Mouse (Mus musculus) liver, adult (tissue): ENCODE results near the gene Vgll4.

Experiments used
- GATA4 ChIP-seq: IDR thresholded peaks from 2 replicates; pipeline ENCODE4 v1.6.1; 2014; ENCODE audit warnings: mild to moderate bottlenecking, low read length; ENCODE audit not compliant: insufficient replicate concordance

Vgll4 gene

DNA sequence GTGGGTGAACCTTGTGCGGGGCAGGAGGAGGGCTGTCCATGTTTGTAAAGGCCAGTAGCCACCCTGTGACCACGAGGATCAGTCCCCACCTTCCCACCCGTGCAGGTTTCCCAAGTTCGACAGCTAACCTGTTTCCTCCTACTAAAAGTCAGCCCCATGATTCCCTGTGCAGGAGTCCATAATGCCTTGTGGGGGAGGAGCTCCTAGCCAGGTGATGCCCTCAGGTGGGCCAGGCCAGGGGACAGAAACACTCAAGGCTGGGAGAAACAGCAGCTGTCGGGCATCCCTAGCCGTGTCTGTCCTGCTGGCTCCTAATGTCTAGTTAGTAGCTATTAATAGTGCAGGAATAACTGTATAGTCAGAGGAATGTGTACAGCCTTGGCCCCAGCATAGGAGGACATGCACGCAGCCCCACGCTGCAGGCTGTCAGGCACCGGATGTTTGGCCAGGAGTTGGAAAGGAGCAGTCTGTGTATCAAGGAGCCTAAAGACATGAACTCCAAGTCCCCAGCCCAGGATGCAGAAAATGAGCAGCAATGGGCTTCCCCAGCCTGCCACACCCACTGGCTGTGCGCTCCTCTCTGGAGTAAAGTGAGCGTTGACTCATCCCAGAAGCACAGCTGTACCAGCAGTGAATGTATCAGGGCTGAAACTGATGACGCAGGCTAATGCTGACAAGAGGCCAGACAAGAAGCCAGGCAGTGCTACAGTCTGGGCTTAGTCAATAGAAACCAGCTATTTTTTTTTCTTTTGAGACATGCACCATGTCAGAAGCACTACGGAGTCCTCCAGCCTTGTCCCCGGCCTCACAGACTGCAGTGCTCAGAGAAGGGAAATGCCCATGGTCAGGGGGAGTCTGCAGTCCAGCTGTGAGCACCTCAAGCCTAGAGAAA lies 108.9 kb downstream of the Vgll4 start:
- TF ChIP-seq GATA4: no peak

DNA sequence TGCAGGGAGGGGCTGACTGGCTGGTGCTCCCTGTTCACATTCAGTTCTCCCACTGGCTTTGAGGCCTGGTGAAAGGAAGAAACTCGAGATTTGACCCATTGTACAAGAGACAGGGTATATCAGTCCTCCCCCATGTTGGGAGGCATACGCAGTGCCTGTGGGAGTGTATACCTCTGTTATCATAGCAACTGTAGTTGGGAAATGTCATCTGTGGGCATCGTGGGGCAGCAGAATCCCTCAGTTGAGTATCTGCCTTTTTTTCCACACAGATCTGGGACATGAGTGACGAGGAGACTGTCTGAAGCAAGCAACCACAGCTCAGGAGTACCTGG lies 111.1 kb downstream of the Vgll4 start:
- TF ChIP-seq GATA4: no peak

DNA sequence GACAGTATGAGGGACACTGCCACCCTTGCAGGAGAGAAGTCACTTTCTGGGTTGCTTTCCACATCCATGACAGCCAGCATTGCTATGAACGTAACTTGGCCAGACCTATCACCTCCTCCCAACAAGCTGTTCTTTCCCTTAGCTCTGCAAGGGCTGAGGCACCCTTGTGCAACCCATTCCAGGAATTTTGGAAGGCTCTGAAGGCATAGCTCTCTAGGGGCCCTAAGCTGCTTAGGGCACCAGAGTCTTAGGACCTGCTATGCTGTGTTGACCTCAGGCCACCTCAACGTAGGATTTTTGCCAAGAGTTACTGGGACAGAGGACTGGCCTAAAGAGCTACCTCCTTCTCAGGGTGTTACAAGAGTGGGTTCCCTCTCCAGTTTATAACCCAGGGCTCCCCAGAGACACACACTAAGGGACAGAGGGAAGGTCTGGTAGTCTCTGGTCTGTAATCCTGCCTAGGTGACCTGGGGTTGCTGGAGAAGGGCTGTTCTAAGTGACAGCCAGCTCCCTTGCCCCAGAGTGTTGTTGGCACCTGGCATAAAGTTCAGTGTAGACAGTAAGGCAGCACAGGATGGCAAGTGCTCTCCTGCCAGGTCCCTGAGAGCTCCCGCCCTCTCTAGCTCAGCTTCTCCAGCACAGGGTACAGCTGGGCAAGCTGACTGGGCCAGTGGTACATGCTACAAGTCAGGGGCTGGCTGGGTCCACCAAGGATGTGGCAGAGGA lies 111.6 kb downstream of the Vgll4 start:
- TF ChIP-seq GATA4: no peak

DNA sequence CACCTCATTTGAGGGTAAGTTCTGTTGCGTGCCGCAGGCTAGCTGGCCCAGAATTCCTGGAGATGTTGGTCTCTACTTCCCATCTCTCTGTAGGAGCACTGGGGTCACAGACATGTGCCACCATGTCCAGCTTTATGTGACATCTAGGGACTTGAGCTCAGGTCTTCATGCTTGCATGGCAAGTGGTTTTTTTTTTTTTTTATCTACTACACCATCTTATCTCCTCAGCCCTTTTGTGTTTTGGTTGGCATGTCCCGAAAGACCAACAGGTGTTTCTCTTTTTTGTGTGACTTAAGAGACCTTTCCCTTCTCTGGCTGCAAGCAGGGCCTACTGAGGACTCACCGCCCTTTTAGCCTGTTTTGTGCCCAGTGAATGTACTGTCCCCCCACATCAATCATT lies 113.3 kb downstream of the Vgll4 start:
- TF ChIP-seq GATA4: no peak

DNA sequence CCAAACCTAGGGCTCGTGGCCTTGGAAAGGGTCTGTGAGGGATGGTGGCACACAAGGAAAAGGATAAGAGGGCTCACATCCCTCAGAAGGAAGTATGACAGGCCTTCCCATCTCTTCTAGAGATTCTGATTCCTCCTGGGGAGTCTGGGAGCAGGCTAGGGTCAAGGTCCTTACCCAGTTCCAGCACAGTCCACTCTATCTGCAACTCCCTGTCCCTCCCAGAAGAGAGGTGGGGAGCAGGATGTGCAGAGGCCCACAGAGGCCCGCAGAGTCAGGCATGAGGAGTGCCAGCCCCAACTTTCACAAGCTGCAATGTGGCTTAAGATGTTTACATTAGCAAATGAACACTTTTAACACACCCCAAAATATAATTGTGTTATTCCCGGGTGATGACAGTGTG lies 114.2 kb downstream of the Vgll4 start:
- TF ChIP-seq GATA4: no peak

DNA sequence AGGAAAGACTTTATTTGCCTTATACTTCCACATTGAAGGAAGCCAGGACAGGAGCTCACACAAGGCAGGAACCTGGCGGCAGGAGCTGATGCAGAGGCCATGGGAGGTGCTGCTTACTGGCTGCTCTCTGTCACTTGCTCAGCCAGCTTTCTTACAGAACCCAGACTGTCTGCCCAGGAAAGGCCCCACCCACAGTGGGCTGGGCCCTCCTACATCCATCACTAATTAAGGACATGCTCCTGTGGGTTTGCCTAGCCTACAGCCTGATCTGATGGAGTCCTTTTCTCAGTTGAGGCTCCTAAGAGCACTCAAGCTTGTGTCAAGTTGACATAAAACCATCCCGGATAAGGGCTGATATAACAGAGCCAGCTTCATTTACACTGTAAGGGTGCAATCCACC lies 115.4 kb downstream of the Vgll4 start:
- TF ChIP-seq GATA4: no peak

DNA sequence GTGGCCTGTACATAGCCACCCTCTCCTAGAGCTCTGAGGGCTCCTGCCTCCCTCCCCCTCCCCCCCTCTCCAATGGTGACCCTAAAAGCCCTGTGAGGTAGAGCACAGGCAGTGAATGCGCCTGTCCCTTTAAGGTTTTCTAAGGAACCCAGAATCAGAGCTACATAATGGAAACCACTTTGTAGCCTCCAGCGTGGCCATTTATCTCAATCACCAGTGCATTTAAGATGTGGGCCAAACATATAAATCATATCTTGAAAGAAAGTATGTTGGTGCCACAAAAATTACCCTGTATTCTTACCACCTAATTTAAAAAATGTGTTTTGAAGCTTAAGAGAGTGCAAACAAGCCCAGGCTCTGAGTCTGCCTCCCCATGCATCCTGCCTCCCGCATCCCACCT lies 117.1 kb downstream of the Vgll4 start:
- no peak for TF ChIP-seq GATA4

DNA sequence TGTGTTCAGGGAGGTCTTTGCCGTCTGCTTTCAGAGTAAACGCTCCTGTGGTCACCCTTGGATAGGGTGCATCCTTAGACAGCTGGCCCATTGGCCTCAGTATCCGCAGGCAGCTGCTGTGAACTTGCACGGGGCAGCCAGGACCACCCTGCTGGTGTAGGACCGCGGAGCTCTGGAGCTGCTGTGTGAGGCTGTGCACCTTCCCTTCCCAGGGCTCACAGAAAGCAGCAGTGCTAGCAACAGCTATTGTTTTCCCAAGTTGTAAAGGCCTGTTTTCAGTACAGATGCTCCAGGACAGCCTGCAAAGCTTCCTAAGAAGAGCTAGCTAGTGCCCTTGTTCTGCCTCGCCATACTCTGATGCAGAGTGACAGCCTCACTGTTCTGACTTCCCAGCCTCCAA lies 118.1 kb downstream of the Vgll4 start:
- no peak for TF ChIP-seq GATA4

DNA sequence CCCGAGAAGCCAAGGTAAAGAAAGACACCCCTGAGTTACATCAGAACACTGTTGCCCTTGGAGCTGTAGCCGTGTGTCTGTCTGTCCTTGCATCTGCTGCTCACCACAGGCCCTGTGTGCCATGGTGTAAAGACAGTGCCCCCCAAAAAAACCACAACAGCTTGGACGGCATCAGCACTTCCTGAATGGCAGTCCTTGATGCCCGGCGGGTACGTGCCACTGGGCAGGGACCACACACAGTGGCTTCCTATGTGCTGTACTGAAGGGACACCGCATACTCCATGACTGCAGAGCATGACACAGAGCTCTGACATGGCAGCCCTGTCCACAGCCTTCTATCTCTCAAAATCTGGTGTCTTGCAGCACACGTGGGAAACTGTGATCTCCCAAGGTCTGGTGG lies 120.0 kb downstream of the Vgll4 start:
- TF ChIP-seq GATA4: no peak

DNA sequence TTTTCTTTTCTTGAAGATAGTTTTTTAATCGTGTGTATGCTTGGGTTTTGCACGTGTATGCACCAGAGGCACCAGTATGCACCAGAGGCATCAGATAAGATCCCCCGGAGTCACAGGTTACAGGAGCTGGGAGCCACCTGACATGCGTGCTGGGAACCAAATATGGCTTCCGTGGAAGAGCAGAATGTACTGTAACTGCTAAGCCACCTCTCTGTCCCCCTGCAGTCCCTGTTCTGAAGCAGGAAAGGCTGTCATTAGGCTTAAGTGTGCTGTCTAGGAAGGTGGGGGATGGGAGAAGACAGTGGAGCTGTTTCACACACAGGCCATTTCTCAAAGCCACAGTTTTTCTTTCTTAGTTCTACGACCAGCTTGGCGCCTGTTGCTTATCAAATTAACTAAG lies 121.0 kb downstream of the Vgll4 start:
- no peak for TF ChIP-seq GATA4

DNA sequence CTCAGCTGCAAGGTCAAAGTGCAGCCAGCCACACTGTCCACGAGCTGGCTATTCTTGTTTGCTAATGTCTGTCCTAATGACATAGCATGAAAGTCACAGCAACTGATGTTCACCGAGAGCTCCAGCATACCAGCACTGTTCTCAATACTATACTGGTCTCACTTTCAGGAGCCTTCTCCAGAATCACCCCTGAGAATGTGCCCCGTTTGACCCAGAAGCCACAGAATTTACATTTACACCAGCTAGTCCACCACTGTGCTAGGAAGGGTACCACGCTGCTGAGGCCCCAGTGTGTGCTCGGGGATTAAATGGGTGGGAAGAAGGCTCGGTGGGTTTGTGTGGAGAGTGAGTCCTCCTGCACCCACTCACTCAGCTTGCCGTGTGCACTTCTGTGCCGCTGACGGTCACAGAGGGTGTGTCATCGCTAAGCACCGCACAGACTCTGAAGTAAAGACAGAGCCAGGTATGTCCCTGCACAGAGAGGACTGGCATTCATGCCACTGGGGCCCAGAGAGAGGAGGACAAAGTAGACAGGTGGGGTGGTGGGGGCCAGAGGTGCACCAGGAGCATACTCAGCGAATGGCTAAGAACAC lies 122.1 kb downstream of the Vgll4 start:
- no peak for TF ChIP-seq GATA4

DNA sequence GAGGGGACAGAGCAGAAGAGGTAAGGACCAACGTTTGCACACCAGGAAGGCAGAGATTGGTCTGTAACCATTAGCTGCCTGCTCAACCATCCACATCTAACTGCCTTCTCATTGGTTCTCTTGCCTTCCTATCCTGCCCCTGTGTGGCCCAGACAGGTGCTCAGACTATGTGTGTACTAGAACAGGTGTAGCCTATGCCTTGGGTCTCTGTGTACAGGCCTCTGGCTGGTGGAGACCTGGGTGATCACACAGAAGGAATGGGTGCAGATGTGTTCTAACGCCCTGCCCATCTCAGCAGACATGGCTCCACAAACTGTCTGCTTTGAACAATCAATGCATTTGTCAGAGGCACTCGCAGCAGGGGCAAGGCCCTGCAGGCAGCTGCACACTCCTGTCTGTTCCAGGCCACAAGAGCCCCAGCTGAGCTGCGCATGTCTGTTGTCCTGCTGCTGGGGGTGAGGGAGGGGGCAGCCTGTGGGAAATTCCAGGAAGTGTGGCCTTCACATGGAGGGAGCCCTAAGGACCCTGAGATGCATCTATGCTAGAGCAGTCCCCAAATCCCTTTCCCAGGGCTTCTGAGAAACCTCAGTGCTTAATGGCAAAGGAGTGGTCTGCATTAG lies 123.5 kb downstream of the Vgll4 start:
- no peak for TF ChIP-seq GATA4

DNA sequence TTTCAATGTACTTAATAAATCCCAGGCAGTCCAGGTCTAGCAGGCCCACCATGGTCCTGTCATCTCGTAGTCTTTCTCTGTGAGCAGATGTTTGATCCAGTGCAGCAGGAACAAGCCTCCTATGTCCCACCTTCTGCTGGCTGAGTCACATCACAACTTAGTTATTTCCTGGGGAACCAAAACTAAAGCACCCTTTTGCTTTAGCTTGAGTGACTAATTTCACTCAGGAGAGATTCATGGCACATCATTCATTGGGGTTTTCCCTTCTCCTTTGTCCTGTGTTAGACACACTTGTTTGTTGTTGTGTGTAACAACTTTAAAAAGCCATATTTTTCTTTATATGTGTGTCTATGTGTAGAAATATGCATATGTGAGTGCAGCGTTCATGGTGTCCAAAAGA lies 126.9 kb downstream of the Vgll4 start:
- TF ChIP-seq GATA4: no peak

DNA sequence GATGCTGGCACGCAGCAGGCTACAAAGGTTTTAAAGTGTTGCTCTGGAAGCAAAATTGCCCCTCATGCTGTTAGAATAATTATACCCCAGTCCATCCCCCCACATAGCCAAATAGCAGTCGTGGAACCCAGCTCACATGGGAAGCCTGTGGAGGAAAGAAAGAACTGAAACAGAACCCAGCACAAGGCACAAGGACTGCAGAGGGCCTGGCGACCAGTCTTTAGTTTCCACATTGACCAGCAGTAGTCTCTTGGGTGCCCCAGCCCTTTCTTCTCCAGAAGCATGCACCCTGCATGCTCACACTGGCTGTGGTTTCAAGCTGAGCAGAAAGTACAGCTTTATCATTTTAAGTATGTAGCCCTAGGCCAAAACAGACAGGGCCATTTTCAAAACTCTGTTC lies 127.7 kb downstream of the Vgll4 start:
- TF ChIP-seq GATA4: no peak

DNA sequence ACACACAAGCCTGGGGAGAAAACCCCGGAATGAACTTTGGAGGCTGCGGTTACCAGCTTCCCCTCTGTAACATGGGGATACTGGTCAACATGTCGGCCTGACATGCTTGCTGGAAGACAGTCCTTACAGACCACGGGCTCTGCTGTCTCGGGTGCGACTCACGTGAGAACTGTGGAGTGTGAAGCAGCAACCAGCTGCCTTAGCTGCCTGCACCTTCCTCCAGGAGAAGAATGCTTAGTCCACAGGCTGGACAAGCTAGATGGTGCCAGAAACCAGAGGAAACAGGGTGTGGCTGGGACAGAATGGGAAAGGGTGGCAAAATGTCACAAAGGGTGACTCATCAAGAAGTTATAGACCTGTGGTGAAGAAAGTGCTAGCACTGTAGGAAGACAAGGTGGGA lies 129.8 kb downstream of the Vgll4 start:
- no peak for TF ChIP-seq GATA4

DNA sequence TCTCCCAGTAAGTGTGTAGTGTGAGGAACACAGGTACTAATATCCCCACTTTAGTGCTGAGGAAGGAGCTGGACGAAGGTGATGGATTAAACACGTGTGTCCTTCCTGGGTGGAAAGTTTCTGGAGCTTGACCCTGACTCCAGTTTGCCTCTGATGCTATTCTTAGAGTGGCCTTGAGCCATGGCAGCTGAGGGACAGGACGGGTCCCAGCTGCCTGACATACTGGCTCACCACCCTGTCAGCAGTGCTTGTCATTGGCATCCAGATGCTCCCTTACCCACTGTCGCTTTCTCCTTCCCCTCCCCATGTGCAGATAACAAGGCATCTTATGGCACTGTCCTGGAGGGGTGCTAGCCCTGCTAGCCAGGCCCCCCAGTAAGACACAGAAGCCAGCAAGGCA lies 130.9 kb downstream of the Vgll4 start:
- no peak for TF ChIP-seq GATA4
